ENCODE assay signal across 20 mouse cellular contexts in the genomic region with DNA sequence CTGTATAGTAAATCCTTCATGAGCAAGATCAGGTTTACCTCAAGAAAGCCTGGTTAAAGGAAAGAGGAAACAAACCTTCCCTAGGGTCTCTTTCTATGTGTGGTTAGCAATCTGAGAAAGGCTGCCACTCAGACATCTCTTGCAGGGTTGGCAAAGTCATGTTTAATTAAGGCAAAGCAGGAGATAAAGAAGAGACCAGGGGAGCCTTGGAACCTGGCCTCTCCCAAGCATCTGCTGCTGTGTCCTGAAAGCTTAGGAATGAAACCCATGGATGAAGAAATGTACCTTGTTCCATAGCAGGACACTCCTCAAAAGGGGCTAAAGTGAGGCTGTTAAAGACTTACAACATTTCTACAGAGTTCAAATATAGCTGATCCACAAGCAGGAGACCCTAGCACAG. TPM values are rescaled to one million over a fixed set of nuclear protein-coding genes. Genes with fewer than 3 reads are reported as not detected.
DNase-seq lines count a peak whose midpoint lies in the region; TF ChIP-seq lines count a peak whose summit lies in the region.
"Had no signal": no experiment of that assay in that cellular context is flagged by ENCODE, and none has a peak within 500 bp of the region (broad histone marks: within the 10 kb centered on the region; RNA-seq: fewer than 3 reads in every experiment).

No protein-coding gene starts in this region.

- H3K4me1 ChIP-seq in cortical plate, adult 2 months (ENCODE audit: control insufficient read depth, insufficient read depth, low read length) = peaks cover 2% of the 10 kb centered on the region; the same call in 1 of the 2 replicates
- H3K4me1 ChIP-seq: forebrain, embryonic 13.5 days; heart, embryonic 12.5 days; hindbrain, embryonic 13.5 days had no signal

- no peak overlapping the region for H3K4me3 ChIP-seq in cortical plate, adult 2 months (ENCODE audit: insufficient read depth, low read length)
- H3K4me3 ChIP-seq: forebrain, embryonic 13.5 days; heart, embryonic 12.5 days; hindbrain, embryonic 13.5 days had no signal

- TF ChIP-seq CTCF in cortical plate, adult 2 months (IDR thresholded peaks at IDR 0.05; ENCODE audit: extremely low read depth, insufficient read depth, low read length) = no peak

- H3K27ac ChIP-seq in cortical plate, adult 2 months (ENCODE audit: insufficient read depth, low read length) = peak overlapping the region; percentile 3; the same call in 1 of the 2 replicates
- H3K27ac ChIP-seq: forebrain, embryonic 13.5 days; hindbrain, embryonic 13.5 days; liver, embryonic 14.5 days; macrophage had no signal

- peak; percentile 42 for DNase-seq in cerebellum, adult 11-12 months
- no peak for DNase-seq in cerebellum, adult 8-10 months
- peak; percentile 59 for DNase-seq in brain, adult 2 months (ENCODE audit: low read depth, low spot score)
- DNase-seq in cerebellum, adult 9-10 months = peak; percentile 62
- no peak for DNase-seq in kidney, adult 8-10 months
- no peak for DNase-seq in layer of hippocampus, adult 11-12 months (ENCODE audit: low spot score)
- DNase-seq: adrenal gland, postnatal 14 days; gastrocnemius, postnatal 14 days; heart, adult 18-20 months; heart, postnatal 4 days; kidney, postnatal 14 days; lung, adult 2 months; lung, postnatal 10 days; right cerebral cortex, adult 18-20 months had no signal

- no peak for TF ChIP-seq POLR2A in cortical plate, adult 2 months (IDR thresholded peaks at IDR 0.05; ENCODE audit: extremely low read depth, insufficient read depth, low read length)

RNA-seq across cellular contexts. Expression of gene Tapt1, which starts 11.3 kb away (rescaled TPM):
- polyA plus RNA-seq in cortical plate, adult 2 months (2012; rRNA removed) = 50.3 and 53.3 TPM in 2 replicates

Comparison
In these comparisons a context has a peak if more than half of its experiments do, and no peak if none do; other contexts are left out.
1. DNase-seq: peak in cerebellum, adult 11-12 months (single experiment), brain, adult 2 months (single experiment) and cerebellum, adult 9-10 months (single experiment); none in cerebellum, adult 8-10 months (single experiment), kidney, adult 8-10 months (0 of 2) and layer of hippocampus, adult 11-12 months (single experiment).